Mouse (Mus musculus) CH12.LX (cell line): ENCODE measurements at regions not wholly inside any gene's neighbourhood (a gene's known extent, or its start where the extent isn't known, plus 50 kb on each side); places are given as distances from the start of the nearest gene placed in this dataset.

Experiments
- DNase-seq: peaks from one replicate; pipeline ENCODE4 v3.0.0-alpha.2; 2013; ENCODE audit errors: extremely low read depth
- H3K27ac ChIP-seq: 2 replicates; pipeline ENCODE4 v1.5.1; 2012; ENCODE audit warnings: low read depth, mild to moderate bottlenecking, control low read depth, moderate library complexity; ENCODE audit not compliant: insufficient read depth
- H3K27me3 ChIP-seq: replicated peaks from 2 replicates; pipeline ENCODE3; 2012; ENCODE audit warnings: inconsistent platforms
- H3K36me3 ChIP-seq, 2 experiments: replicated peaks in 1 of 2; 2 replicates each; pipeline versions ENCODE3 to v1.6.1; 2012; ENCODE audit warnings: inconsistent platforms in 1 of 2, low read length in 1 of 2, mild to moderate bottlenecking in 1 of 2, mixed read lengths in 1 of 2, moderate library complexity in 1 of 2; ENCODE audit not compliant: control insufficient read depth in 1 of 2, insufficient read depth in 1 of 2
- H3K4me1 ChIP-seq, 2 experiments: 2 replicates each; pipeline ENCODE4 v1.6.1; 2012; ENCODE audit warnings: inconsistent platforms in 1 of 2, moderate library complexity in 1 of 2; ENCODE audit not compliant: insufficient read depth in 2 of 2, control insufficient read depth in 1 of 2
- H3K4me2 ChIP-seq: 2 replicates; pipeline ENCODE4 v1.6.1; 2012; ENCODE audit warnings: low read depth, mild to moderate bottlenecking, control low read depth; ENCODE audit not compliant: poor library complexity, insufficient read depth, severe bottlenecking
- H3K4me3 ChIP-seq, 3 experiments: fragments of 150-350 bp in 1 of 3; sonication (generic) in 1 of 3; replicated peaks in 1 of 3; 2 replicates each; pipeline versions ENCODE3 to v1.5.1; 2011 to 2012; ENCODE audit warnings: low read depth in 2 of 3, low read length in 2 of 3, mild to moderate bottlenecking in 2 of 3, moderate library complexity in 2 of 3, control low read depth in 1 of 3, improper control_type of control experiment in 1 of 3, inconsistent platforms in 1 of 3, mixed read lengths in 1 of 3; ENCODE audit not compliant: poor library complexity in 1 of 3
- H3K79me2 ChIP-seq: replicated peaks from 2 replicates; pipeline ENCODE4 v1.6.1; 2012; ENCODE audit warnings: mild to moderate bottlenecking, moderate library complexity; ENCODE audit not compliant: control insufficient read depth, poor library complexity, insufficient read depth, severe bottlenecking; ENCODE audit errors: extremely low read depth
- H3K9ac ChIP-seq: 2 replicates; pipeline ENCODE4 v1.6.1; 2012; ENCODE audit warnings: low read depth, mild to moderate bottlenecking, control low read depth, moderate library complexity; ENCODE audit not compliant: insufficient read depth
- H3K9me3 ChIP-seq: replicated peaks from 2 replicates; pipeline ENCODE3; 2012; ENCODE audit warnings: low read length, inconsistent platforms, mixed read lengths
- BHLHE40 ChIP-seq: IDR thresholded peaks from 2 replicates; pipeline ENCODE4 v1.6.1; 2011; ENCODE audit warnings: mild to moderate bottlenecking, low read depth, low read length, improper control_type of control experiment
- CTCF ChIP-seq, 2 experiments: IDR thresholded peaks in 1 of 2; conservative IDR thresholded peaks in 1 of 2; 2 replicates each; pipeline ENCODE4 v1.5.1; 2011 to 2012; ENCODE audit warnings: low read depth in 2 of 2, low read length in 2 of 2, improper control_type of control experiment in 1 of 2, inconsistent platforms in 1 of 2, mild to moderate bottlenecking in 1 of 2, moderate library complexity in 1 of 2
- E2F4 ChIP-seq: IDR thresholded peaks from 2 replicates; pipeline ENCODE4 v1.6.1; 2011; ENCODE audit warnings: low read depth, low read length, improper control_type of control experiment; ENCODE audit not compliant: insufficient replicate concordance
- ELF1 ChIP-seq: IDR thresholded peaks from 2 replicates; pipeline ENCODE4 v1.6.1; 2014; ENCODE audit warnings: low read depth, mild to moderate bottlenecking, inconsistent platforms, low read length, improper control_type of control experiment
- EP300 ChIP-seq: IDR thresholded peaks from 2 replicates; pipeline ENCODE4 v1.6.1; 2011; ENCODE audit warnings: low read length, improper control_type of control experiment
- GABPA ChIP-seq: IDR thresholded peaks from 2 replicates; pipeline ENCODE4 v1.6.1; 2012; ENCODE audit warnings: low read depth, low read length, improper control_type of control experiment, inconsistent platforms; ENCODE audit not compliant: insufficient replicate concordance
- IRF4 ChIP-seq: IDR thresholded peaks from 2 replicates; pipeline ENCODE4 v1.6.1; 2014; ENCODE audit warnings: low read depth, mild to moderate bottlenecking, inconsistent platforms, low read length, improper control_type of control experiment
- JUND ChIP-seq: conservative IDR thresholded peaks from 2 replicates; pipeline ENCODE4 v1.6.1; 2011; ENCODE audit warnings: low read depth, low read length, improper control_type of control experiment
- KAT2A ChIP-seq: IDR thresholded peaks from 2 replicates; pipeline ENCODE4 v1.6.1; 2012; ENCODE audit warnings: low read length, improper control_type of control experiment, inconsistent platforms; ENCODE audit not compliant: insufficient replicate concordance
- MAZ ChIP-seq: IDR thresholded peaks from 2 replicates; pipeline ENCODE4 v1.6.1; 2012; ENCODE audit warnings: low read depth, mild to moderate bottlenecking, inconsistent platforms, low read length, improper control_type of control experiment, moderate library complexity
- POLR2AphosphoS2 ChIP-seq: IDR thresholded peaks from 2 replicates; pipeline ENCODE4 v1.6.1; 2011; ENCODE audit warnings: low read depth, low read length, improper control_type of control experiment
- RAD21 ChIP-seq: IDR thresholded peaks from 2 replicates; pipeline ENCODE4 v1.6.1; 2011; ENCODE audit warnings: low read depth, mild to moderate bottlenecking, low read length, improper control_type of control experiment, moderate library complexity
- SMC3 ChIP-seq: IDR thresholded peaks from 2 replicates; pipeline ENCODE4 v1.6.1; 2011; ENCODE audit warnings: low read depth, low read length, improper control_type of control experiment
- TCF12 ChIP-seq: IDR thresholded peaks from 2 replicates; pipeline ENCODE4 v1.6.1; 2014; ENCODE audit warnings: low read depth, mild to moderate bottlenecking, inconsistent platforms, low read length, improper control_type of control experiment
- dilution Hi-C: fragments of 300-500 bp; cut with MboI; formaldehyde crosslinking; loops from 2 replicates; pipeline ENCODE4 v1.14.3; 2020; ENCODE audit warnings: low sequenced_read_pairs; ENCODE audit not compliant: extremely low pct_unique_long_range_greater_than_20kb, extremely low pct_ligation_motif_present
- in situ Hi-C: fragments of 300-500 bp; cut with MboI; formaldehyde crosslinking; loops from 3 replicates; pipeline ENCODE4 v1.14.3; 2019; ENCODE audit warnings: low sequenced_read_pairs, low pct_ligation_motif_present, low pct_unique_long_range_greater_than_20kb, mixed read lengths

- in situ Hi-C loops, result no loop called here
- Histone ChIP-seq H3K27me3 (no peaks in the 10 kb centered on the region), H3K4me3 (no peak overlapping the region), H3K27ac (no peak overlapping the region), H3K4me1 (no peaks in the 10 kb centered on the region), H3K9ac (no peak overlapping the region), H3K36me3 (no peaks in the 10 kb centered on the region), H3K79me2 (no peaks in the 10 kb centered on the region), H3K9me3 (no peaks in the 10 kb centered on the region), H3K4me2 (no peak overlapping the region)
- no peak for TF ChIP-seq TCF12
- no peak for TF ChIP-seq SMC3
- no peak for TF ChIP-seq BHLHE40
- no peak for TF ChIP-seq E2F4
- no peak for TF ChIP-seq CTCF (conservative IDR thresholded peaks at IDR 0.05 in 1 of 2, IDR thresholded peaks at IDR 0.05 in 1 of 2; ENCODE audit: low read depth in 2 of 2, low read length in 2 of 2)
- no peak for TF ChIP-seq GABPA
- TF ChIP-seq IRF4, result no peak
- no peak for TF ChIP-seq MAZ
- no peak for TF ChIP-seq KAT2A
- TF ChIP-seq EP300, result no peak
- dilution Hi-C loops, result no loop called here
- DNase-seq, result no peak
These were observed 92.4 kb downstream of the Tnfsf11 start for GRCm38 (mm10) chr14:78215491-78215890.

- Histone ChIP-seq H3K27me3 (no peaks in the 10 kb centered on the region), H3K27ac (no peak overlapping the region), H3K4me2 (no peak overlapping the region), H3K79me2 (no peaks in the 10 kb centered on the region), H3K4me1 (no peaks in the 10 kb centered on the region), H3K9me3 (no peaks in the 10 kb centered on the region), H3K4me3 (no peak overlapping the region), H3K9ac (no peak overlapping the region), H3K36me3 (no peaks in the 10 kb centered on the region)
- no peak for DNase-seq
- in situ Hi-C loops (no loop called here), dilution Hi-C loops (no loop called here)
- TF ChIP-seq RAD21 (no peak), JUND (no peak), TCF12 (no peak), ELF1 (no peak), POLR2AphosphoS2 (no peak), MAZ (no peak)
- TF ChIP-seq, all 38 proteins: peak for 0
These were observed 103.3 kb downstream of the Tnfsf11 start for GRCm38 (mm10) chr14:78204566-78204863.
